ENCODE assay signal across 17 mouse cellular contexts in the genomic region with DNA sequence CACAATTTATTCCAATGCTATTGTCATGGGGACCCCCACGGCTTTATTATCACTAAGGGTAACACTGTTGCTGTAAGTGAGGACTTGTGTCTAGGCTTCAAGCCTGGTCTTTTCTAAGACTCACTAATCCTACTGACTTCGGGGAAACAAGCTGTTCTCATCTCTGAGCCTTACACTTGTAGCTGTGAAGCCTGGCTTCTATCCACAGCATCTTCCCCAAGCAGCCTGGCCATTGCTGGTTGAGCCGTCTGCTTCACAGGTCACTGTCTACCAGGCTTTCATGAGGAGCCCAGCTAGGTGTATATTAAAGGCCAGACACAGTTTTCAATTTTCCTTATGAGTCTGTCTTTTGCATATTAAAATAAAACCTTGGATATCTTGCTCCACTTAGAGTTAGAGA.
"Had no signal": no experiment of that assay in that cellular context is flagged by ENCODE, and none has a peak within 500 bp of the region (broad histone marks: within the 10 kb centered on the region; RNA-seq: fewer than 3 reads in every experiment).

No protein-coding gene starts in this region.

- H3K9me3 ChIP-seq: kidney, embryonic 15.5 days; liver, embryonic 13.5 days; midbrain, embryonic 15.5 days; neural tube, embryonic 13.5 days had no signal

- H3K27ac ChIP-seq: kidney, embryonic 15.5 days; left cerebral cortex, adult 2 months; liver, embryonic 13.5 days; midbrain, embryonic 15.5 days; neural tube, embryonic 13.5 days had no signal

- H3K9ac ChIP-seq: kidney, embryonic 15.5 days; liver, embryonic 13.5 days; midbrain, embryonic 15.5 days; neural tube, embryonic 13.5 days had no signal

- ATAC-seq: midbrain, embryonic 15.5 days had no signal

- H3K27me3 ChIP-seq: liver, embryonic 13.5 days; midbrain, embryonic 15.5 days; neural tube, embryonic 13.5 days had no signal

- H3K36me3 ChIP-seq: kidney, embryonic 15.5 days; liver, embryonic 13.5 days; midbrain, embryonic 15.5 days; neural tube, embryonic 13.5 days had no signal

- H3K4me1 ChIP-seq: liver, embryonic 13.5 days; midbrain, embryonic 15.5 days had no signal

- H3K4me2 ChIP-seq: kidney, embryonic 15.5 days; liver, embryonic 13.5 days; midbrain, embryonic 11.5 days; midbrain, embryonic 15.5 days; neural tube, embryonic 13.5 days had no signal

- DNase-seq: kidney, postnatal 10 days; kidney, postnatal 36 days; layer of hippocampus, postnatal 36 days; liver, embryonic 13.5 days; lung, adult 2 months; lung, postnatal 14 days; retina, postnatal 1 day; right cerebral cortex, postnatal 25 days; spleen, adult 18-20 months; thymus, adult 18-20 months; thymus, postnatal 36 days had no signal

- H3K4me3 ChIP-seq: kidney, embryonic 15.5 days; left cerebral cortex, adult 2 months; liver, embryonic 13.5 days; midbrain, embryonic 15.5 days; myocyte; neural tube, embryonic 13.5 days had no signal
